Mouse (Mus musculus): ENCODE results near the gene Zdhhc19.

GRCm38 (mm10) chr16:32506298-32506697 lies 10.2 kb downstream of the Zdhhc19 start:
- TF ChIP-seq CTCF (IDR thresholded peaks at IDR 0.05; ENCODE audit: low read depth, low read length) (no peak), POLR2A (IDR thresholded peaks at IDR 0.05; ENCODE audit: insufficient read depth, low read length) (no peak)
